Mouse (Mus musculus) cortical plate, adult 2 months (tissue): Measurements from ENCODE around the gene Scd4.

Experiments
- CTCF ChIP-seq: fragments of 200-500 bp; IDR thresholded peaks from 2 replicates; pipeline ENCODE4 v1.5.1; 2011; ENCODE audit warnings: mild to moderate bottlenecking, control low read depth, low read length; ENCODE audit not compliant: insufficient read depth; ENCODE audit errors: extremely low read depth
- POLR2A ChIP-seq: fragments of 200-500 bp; IDR thresholded peaks from 2 replicates; pipeline ENCODE4 v1.6.1; 2011; ENCODE audit warnings: mild to moderate bottlenecking, low read length, control low read depth; ENCODE audit not compliant: insufficient read depth; ENCODE audit errors: extremely low read depth

DNA sequence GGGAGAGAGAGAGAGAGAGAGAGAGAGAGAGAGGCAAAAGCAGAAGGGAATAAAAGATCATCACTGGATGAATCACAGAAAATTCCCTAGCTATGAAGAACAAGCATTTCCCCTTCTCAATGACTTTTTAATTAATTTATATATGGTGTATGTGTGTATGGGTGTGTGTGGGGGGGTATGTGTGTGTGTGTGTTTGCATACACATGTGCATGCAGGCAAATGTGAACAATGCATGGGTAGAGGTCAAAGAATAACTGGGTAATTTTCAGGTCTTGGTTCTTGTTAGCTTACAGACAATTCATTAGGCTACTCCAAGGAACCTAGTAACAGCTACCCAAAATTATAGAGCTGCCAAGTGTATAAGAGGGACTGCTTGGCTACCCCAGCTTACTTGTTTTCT is 46.2 kb downstream of the Scd4 start:
- TF ChIP-seq POLR2A (no peak), CTCF (no peak)
